Mouse (Mus musculus) liver, adult (tissue): ENCODE measurements around the gene Gsta4.
"Not testable (repeated sequence)": the region's sequence is repeated elsewhere in the genome, so short reads cannot be mapped to it uniquely, and the experiment has no call there.

Experiments
- GATA4 ChIP-seq: IDR thresholded peaks from 2 replicates; pipeline ENCODE4 v1.6.1; 2014; ENCODE audit warnings: mild to moderate bottlenecking, low read length; ENCODE audit not compliant: insufficient replicate concordance

Gsta4 gene

DNA sequence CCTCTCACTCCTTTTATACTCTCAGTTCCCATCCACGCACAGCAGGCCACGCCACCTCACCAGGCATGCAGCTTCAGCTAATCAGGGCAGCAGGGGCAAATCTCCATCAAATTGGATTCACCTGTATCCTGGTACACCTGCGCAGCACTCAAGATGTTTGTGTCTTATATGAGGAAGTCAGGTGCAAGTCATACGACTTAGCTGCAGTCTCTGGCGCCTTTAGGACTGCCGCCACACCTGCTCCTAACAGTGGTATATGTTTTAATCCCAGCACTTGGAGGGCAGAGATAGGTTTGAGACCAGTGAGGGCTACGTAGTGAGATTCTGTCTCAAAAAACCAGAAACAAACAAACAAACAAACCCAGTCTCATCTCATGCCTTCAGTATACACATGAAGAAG, at the start of gene Gsta4:
Gene Gsta4, plus strand, starts transcription at position 301 of the 400 bp plus-strand sequence.
- not testable (repeated sequence) for TF ChIP-seq GATA4

DNA sequence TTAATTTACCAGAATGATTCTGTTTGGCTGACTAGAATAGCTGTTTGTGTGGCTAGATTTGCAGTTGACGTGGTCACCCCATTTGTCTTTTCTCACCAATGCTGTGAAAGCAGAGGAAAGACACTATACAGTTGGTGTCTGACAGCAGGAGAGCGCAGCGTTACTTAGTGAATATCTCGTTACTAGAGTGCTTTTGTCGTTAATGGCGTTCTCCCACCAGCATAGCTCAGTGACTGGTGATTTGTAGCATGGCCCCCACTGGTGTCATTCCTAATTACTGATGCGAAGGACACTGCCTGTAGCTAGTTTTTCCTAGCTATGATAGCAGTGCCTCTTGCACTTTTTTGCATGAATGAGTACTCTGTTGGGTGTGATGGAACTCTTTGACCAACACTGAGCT, 46.9 kb upstream of the Gsta4 start:
- TF ChIP-seq GATA4 = no peak

DNA sequence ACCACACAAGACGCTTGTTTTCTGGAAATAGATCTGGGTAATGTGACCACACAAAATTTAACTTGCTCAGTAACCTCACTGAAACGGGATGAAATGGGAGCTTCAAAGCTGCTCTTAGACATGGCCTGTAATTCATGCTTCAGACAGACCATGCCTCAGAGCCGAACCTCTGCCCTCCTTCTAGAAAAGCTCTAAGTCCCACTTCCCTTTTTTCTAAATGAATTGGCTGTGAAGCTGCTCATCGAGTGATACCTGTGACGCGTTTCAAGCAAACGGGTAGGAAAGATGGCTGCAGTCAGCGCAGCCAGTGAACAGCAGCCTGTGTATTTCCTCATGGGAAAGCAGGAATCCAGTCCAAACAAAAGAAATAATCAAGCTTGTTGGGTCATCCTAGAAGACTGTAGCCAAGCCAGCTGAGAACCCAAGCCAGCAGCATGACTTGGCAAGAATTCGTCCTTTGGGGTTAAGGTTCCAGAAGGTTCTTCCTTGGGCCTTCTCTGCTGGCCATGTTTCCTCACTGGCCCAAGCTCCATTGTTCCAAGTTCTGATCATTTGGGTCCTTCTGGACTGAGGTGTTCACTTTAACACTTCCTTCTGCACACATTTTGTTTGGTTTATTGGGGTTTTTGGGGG, 44.4 kb upstream of the Gsta4 start:
- no peak for TF ChIP-seq GATA4

DNA sequence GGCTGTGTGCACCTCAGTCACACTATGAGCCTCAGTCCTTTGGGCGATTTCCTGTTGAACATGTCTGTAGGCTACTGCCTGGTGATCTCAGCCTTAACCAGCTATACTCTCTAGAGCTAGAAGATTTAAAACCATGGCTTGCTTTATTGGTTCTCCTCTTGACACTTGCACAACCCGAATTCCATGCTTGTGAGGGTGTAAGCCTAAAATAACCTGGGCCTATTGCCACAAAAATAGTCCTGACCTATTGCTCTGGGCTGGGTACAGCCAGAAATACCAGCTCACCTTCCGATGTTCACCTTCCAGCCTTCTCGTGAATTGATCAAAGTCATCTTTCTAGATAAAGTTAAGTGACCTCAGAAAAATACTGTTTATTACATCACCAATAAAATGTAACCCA, 43.1 kb upstream of the Gsta4 start:
- peak; percentile 34; the same call in 1 of the 2 replicates for TF ChIP-seq GATA4

DNA sequence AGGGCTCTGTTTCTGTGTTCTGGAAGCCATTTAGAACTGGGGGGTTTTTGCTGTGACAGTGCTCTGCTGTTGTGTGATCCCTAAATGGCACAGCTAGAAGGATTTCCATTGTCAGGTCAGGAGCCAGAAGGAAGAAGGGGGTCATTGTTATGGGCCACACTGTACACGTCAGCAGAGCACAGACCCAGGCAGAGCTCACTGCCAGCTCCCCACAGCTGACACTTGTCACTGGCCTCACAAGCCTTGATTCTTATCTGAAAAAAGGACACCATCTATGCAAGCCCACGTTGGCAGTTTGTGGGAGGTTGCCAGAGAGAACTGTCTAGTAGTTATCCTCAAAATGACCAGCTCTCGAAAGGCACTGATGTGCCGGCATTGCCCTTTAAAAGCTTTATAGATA, 36.5 kb upstream of the Gsta4 start:
- no peak for TF ChIP-seq GATA4

DNA sequence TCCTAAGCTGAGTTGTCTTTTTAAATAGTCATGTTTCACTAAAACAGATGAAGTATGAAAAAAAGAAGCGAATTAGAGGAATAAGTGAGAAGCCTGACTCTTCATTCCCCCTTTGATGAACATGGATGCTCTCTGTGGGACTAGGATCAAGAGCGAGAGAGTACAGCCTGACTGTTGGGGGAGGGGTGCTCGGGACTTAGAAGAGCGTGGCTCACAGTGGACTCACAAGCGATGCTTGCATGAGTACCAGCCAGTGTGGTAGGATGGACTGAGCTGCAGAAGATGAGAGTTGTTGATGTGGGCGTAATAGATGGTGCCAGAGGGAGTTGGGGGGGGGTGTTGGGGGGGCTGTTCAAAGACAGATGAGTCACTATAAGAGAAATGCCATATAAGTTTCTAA, 35.9 kb upstream of the Gsta4 start:
- no peak for TF ChIP-seq GATA4

DNA sequence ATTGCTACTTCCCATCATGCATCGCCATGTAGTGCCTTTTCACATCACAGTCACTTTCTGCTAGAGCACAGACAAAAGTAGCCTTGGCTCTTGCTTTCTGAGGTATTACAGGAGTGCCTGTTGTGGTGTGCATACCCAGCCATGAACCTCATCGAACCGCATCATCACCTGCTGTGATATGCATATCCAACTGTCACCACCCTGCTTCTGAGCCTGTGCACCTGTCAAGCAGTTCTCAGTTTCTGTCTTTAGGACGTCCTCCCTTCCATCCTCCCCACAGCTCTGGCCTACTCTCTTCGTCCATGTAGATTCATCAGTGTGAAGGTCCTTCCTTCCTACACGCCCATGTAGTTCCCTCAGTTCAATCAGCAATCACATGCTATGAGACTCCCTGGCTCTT, 34.4 kb upstream of the Gsta4 start:
- no peak for TF ChIP-seq GATA4

DNA sequence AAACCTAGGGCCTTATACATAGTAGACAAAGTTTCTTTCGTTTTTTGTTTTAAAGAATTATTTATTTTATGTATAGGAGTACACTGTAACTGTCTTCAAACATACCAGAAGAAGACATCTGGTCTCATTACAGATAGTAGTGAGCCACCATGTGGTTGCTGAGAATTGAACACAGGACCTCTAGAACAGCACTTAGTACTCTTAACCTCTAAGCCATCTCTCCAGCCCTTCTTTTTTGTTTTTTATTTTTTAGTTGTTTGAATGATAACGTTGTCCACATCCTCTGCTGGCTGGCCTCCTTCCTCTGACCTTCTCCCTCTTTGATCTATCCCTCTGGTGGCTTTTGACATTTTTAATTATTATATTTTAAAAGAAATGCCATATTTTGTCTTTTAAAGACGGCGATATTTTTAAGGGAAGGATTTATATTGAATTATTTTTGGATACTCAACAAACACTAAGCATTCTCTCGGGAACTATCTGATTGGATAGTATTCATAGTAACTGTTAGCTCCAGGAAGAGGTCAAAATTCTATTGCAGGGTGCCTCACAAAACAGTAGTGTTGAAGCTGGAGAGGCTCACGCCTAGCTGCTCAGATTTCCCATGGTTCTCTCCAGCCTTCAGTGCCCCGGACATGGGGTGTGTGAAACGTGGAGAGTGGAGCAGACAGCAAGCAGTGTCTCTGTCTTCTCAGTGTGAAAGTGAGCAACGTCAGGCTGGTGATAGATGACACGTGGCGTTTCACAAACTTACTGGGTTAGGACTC, 28.2 kb upstream of the Gsta4 start:
- TF ChIP-seq GATA4 = no peak

DNA sequence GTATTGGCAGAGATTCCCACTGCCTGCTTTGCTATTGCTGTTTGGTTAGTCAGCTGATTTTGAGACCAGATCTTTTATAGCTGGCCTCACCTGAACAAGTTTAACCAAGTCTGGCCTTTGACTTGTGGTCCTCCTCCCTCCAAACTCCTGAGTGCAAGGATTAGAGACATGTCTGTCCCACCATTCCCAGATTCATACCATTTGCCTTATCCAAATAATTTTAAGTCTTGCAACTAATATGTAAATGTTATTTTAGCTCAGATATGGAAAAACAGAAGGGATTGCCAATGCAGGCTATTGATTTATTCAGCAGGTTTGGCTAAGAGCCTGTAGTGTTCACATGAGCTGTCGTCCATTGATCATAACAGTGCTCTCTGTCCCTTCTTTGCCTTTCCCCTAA, 25.4 kb upstream of the Gsta4 start:
- no peak for TF ChIP-seq GATA4

DNA sequence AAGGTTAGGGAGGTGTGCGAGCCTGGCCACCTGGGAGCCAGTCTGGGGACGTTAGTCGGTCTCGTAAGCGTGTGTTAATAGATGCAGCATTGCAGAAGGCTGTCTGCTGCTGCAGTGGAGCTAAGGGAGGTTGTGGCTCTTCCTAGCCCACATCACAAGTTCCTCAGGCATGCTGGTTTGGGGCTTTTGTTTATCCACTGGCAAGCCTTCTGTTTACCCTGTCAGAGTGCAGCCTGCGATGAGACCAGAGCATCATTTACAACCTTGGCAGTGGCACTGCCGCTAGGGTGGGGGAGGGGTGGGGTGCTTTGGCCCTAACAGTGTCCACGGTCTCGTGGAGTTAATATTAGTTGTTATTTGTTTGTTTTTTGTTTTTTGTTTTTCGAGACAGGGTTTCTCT, 19.3 kb upstream of the Gsta4 start:
- TF ChIP-seq GATA4 = no peak

DNA sequence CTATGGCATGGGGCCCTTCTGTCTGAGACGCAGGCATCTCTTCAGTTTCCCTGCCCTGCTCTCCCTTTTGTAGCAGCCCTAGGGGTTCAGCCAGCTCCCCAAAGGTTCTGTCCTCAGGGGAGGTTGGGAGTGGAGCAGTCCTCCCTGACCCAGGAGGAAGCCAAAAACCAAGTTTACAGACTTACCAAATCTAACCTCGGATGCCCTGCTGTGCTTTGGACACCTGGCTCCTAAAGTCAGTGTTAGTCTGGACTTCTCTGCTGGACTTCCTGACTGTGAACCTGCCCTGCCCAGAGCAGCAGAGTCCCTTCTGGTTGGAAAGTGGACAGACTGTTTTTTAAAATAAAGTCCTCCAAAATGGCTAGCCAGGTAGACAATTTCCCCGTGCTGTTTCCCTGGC, 17.8 kb upstream of the Gsta4 start:
- no peak for TF ChIP-seq GATA4

DNA sequence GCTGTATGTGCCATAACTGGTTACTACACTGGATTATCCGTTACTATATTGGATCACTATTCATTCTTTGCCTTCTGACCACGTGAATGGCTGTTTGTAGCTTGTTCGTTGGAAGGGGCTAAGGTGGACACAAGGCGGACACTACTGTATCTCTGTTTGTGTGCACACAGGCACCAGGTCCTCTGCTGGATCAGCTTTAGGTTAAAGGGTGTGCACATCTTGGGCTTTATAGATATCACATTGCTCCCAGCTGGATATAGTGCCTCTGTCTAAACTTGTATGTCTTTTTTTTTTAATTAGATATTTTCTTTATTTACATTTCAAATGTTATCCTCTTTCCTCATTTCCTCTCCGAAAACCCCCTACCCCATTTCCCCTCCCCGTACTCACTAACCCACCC, 17.1 kb upstream of the Gsta4 start:
- TF ChIP-seq GATA4 = no peak

DNA sequence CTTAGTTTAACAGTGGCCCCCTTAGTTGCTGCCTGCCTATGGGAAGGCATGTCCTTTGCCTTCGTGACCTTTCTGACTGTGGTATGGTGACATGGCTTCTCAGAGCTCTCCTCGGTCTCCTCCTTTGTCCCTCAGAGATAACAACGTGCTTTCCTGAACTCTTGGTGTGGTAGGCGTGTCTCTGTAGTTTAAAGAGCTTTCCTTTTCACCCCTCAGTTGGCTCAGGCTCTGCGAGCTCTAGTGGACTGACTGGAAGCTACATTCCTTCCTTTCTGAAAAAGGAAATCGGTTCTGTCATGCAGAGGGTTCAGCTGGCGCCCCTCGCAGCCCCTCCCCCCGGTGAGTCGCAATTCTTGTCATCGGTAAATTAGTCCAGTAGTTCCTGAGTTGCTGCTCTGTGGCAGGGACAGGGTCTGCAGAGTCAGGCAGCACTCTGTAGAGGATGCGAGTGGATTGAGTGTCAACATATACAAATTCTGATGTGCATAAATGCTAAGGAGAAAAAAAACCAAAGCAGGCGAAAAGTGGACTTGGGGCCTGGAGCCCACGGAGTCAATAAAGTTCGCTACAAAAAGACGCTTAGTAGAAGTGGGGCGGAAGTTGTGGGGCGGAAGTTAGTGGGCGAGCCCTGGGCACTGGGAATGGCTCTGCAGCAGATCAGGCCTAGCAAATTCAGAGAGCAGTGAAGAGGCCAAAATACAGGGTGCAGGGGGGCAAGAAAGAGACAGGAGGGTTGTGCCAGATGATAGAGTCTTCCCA, 15.7 kb upstream of the Gsta4 start:
- TF ChIP-seq GATA4 = no peak

DNA sequence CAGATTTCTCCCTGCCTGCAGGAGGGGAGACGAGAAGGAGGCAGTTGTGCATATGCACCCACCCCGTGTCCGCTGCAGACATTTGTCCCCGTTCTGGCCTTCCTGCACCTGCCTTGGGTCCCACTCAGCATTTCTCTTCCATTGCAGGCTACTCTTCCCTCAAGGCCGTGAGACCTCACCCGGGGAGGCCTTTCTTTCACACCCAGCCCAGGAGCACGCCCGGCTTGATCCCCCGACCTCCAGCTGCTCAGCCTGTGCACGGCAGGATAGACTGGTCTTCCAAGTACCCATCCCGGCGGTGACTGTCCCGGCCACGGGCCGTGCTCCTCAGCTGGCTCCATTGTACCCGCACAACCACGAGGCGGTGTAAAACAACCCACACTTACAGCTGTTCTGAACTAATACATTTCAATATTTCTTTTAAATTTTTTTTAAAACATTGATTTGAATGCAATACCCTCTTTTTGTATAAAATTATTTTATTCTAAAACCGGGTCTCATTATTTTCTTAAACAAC, 15.1 kb upstream of the Gsta4 start:
- no peak for TF ChIP-seq GATA4

DNA sequence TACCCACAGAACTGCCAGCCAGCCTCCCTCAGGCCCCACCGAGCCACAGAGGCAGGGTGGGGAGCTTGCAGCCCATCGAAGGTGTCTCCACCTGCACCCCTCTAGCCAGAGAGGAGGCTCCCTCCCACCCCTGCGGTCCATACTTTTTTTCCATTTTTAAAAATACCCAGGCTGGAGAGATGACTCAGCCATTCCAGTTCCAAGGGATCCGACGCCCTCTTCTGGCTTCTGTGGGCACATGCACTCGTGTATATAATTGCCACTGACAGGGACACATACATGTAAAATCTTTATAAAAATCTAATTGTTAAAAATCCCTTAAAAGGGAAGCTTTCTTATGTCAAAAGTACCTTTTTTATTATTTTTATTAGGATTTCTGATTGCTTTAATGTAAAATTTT, 13.7 kb upstream of the Gsta4 start:
- TF ChIP-seq GATA4 = no peak

DNA sequence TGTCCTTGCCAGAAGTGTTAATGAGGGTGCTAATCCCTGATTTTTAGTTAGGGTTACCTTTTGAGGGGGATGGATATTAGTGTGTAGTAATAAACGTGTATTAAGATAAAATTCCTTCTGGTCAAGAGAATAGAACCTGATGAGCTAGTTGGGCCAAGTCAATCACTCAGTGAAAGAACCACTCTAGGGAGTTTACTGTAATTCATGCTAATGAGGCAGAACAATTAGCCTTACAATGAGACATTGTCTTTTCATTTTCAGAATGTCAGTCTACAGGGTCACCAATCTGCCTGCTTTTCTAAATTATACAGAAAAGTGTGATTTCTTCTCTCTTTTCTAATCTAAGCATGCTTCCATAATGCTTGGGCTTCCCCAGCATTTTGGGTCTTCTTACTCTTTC, 8.6 kb upstream of the Gsta4 start:
- TF ChIP-seq GATA4 = no peak
